Mouse (Mus musculus): ENCODE measurements around the gene Angel2.

- TF ChIP-seq MAFK (IDR thresholded peaks at IDR 0.05; ENCODE audit: borderline replicate concordance, low read depth, low read length) (0 out of 2 replicates have a peak, but pooled peaks have one; percentile 13), USF1 (IDR thresholded peaks at IDR 0.05; ENCODE audit: low read depth, low read length) (no peak), UBTF (IDR thresholded peaks at IDR 0.05; ENCODE audit: borderline replicate concordance, insufficient read depth, low read depth, low read length) (no peak), POLR2A (IDR thresholded peaks at IDR 0.05; ENCODE audit: control insufficient read depth in 1 of 2, insufficient read depth in 1 of 2, low read depth in 1 of 2, low read length in 2 of 2, poor library complexity in 1 of 2) (no peak), POLR2AphosphoS5 (IDR thresholded peaks at IDR 0.05; ENCODE audit: borderline replicate concordance, low read depth, low read length) (no peak), MEF2A (IDR thresholded peaks at IDR 0.05; ENCODE audit: extremely low read depth, insufficient replicate concordance, low read depth, low read length, poor library complexity, severe bottlenecking) (no peak), RCOR1 (IDR thresholded peaks at IDR 0.05; ENCODE audit: low read depth, low read length) (peak; percentile 84), HCFC1 (IDR thresholded peaks at IDR 0.05; ENCODE audit: low read depth, low read length) (no peak), MAX (IDR thresholded peaks at IDR 0.05; ENCODE audit: low read length) (peak; percentile 52), CTCF (IDR thresholded peaks at IDR 0.05 in 2 of 3, conservative IDR thresholded peaks at IDR 0.05 in 1 of 3; ENCODE audit: control insufficient read depth in 1 of 3, insufficient read depth in 1 of 3, low read depth in 2 of 3, low read length in 3 of 3, poor library complexity in 1 of 3, severe bottlenecking in 1 of 3) (no peak), SIN3A (IDR thresholded peaks at IDR 0.05; ENCODE audit: low read length) (peak; percentile 86)
Measured at GRCm38 (mm10) chr1:190893559-190894167, 31.2 kb upstream of the Angel2 start.

All from MEL (cell line).